Mouse (Mus musculus) left cerebral cortex, postnatal 4 days (tissue): ENCODE results near the gene Fam20a. TPM values are rescaled to one million over a fixed set of nuclear protein-coding genes. Genes with fewer than 3 reads are reported as not detected.

Source experiments
- DNase-seq: peaks from one replicate; pipeline ENCODE4 v3.0.0-alpha.2; 2022
- intact Hi-C: fragments of 180-260 bp; cut with DNase I; formaldehyde crosslinking; loops from one replicate; pipeline ENCODE4 v1.15.1; 2025
- total RNA-seq, 2 experiments: library from RNA; stranded (reverse); gene quantifications; 2 replicates each; pipeline ENCODE4 v1.2.3; 2021

Fam20a gene
- 1 to 10 TPM; 6.4 to 6.7 TPM for total RNA-seq

DNA sequence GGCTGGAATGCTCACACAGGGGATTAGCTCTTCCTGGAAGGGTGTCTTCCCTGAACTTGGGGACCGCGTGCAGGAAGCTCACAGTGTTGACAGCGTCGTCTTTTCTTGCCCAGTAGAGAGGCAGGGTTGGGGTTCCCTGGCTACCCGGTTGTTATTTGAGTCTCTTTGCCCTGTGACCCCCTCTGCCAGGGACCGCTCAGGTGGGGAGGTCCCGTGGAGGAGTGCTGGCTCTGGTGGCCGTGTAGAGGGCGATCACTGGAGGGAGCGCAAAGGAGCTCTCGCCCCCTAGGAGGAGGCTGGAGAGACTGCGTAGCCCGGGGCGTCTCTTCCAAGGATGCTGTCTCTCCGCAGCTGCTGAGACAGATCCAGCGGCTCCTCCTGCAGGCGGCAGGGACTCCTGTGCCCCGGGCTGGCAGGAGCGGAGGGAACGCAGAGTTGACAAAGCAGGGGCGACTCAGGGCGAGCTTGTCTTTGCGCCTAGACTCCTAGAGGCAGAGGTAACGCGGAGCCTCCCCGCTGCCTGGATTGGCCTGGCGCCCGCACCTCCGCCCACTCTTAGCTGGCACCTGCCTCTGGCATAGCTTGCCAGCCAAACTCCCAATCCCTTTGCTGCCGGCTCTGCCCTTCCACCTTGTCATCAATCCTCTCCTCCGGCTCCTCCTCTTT is at the start of gene Fam20a:
Gene Fam20a, minus strand, starts transcription at position 499 of the 666 bp plus-strand sequence.
- intact Hi-C loops: no loop called here
- DNase-seq: peak; percentile 74

GRCm38 (mm10) chr11:109771381-109771780 is 49.3 kb upstream of the Fam20a start:
- DNase-seq: no peak
- intact Hi-C loops: no loop called here

- intact Hi-C loops: no loop called here
- no peak for DNase-seq
These were observed 48.1 kb upstream of the Fam20a start for GRCm38 (mm10) chr11:109770185-109770584.

DNA sequence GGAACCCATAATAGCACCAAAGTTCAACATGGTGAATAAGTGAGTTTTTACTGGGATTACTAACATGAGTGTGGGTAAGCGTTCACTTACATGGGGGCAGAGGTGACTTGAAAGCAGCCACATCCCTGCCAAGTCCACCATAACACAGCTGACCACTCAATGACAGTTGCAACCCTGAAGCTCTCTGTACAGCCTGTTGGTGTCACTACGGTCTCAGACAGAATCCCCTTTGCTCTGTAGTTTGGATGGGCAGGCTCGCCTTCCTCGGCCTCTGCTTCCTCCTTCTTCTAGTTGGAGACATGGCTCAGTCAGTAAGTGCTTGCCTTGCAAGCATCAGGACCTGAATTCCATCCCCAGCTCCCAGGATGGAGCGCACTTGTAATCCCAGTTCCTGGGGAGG is 47.0 kb upstream of the Fam20a start:
- no peak for DNase-seq
- intact Hi-C loops: no loop called here

DNA sequence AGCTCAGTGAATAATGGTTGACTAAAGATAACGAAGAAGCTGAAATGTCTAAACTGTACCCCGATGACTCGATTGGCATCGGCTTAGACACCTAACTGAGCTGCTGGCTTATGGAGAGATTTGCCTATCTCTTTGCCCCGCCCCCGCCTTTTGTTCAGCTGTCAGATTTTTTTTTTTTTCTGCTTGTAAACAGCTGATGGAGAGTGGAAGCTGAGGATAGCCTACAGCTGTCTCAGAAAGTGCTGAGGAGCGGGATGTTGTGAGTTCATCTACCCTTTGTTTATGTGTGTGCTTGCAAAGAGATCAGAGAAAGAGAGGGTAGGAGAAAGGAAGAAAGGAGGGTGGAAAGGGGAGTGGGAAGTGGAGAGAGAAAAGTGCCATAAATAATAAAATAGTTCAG is 38.0 kb upstream of the Fam20a start:
- intact Hi-C loops: no loop called here
- no peak for DNase-seq

GRCm38 (mm10) chr11:109758616-109759215 is 36.6 kb upstream of the Fam20a start:
- no peak for DNase-seq
- intact Hi-C loops: no loop called here

- peak; percentile 33 for DNase-seq
- intact Hi-C loops: no loop called here
These were observed 32.1 kb upstream of the Fam20a start for GRCm38 (mm10) chr11:109754105-109754602.

DNA sequence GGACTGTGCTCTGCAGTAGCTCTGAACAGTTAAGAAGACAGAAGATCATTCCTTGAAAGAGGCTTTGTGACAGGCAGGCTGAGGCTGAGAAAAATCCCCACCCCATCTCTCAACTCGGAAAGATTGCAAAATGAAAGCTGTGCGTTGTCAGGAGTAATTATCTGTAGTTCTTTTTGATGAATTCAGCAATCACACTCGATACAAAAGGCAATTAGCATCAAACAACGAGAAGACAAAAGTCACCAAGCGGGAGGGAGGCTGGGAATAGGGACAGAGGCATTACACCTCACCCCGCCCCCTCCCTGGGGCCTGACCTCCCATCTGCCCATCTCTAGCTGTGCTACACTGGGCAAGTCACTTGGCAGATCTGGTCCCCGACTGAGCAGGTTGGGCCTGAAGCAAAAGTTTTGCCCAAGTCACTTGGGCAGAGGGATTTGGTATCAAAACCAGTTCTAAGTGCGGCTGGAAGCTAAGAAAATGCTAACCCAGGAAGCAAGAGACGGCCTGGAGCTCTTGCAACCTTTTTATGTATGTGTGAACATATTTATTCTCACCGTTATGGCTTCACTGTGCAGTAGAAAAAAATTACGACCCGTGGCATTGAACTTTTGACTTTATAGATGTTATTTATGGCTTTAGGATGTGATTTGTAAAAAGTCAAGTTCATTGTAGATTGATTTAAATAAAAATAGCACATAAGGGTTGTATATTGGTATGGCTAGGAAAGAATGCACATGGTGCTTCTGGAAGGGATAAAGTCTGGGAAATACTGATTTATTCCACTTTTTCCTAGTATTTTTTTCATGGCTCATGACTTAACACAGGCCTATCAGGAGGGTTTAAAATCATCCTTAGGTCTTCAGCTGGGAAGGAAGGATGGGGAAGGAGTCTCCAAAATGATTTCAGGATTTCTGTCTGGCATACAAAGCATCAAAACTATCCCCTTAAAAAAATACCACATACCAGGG is 29.8 kb upstream of the Fam20a start:
- intact Hi-C loops: no loop called here
- no peak for DNase-seq

DNA sequence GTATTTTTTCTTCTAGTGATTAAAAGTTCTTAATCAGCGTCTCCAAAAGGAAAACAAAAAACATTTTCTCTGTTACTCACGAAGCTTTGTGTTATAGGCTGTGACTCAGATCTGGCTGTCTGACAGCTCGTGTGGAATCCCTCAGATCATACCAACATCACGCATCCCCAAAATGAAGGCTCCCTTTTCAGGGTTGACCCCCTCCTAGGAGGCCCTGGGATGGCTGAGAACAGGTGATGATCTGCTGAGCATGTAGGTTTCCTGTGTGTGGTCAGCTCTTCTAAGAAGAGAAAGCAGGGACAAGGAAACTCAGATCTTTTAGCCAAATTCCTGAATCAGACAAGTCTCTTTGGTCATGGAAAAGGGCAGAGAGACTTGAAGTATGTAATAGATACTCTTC is 23.1 kb upstream of the Fam20a start:
- DNase-seq: no peak
- intact Hi-C loops: no loop called here

GRCm38 (mm10) chr11:109737967-109738366 is 15.9 kb upstream of the Fam20a start:
- no peak for DNase-seq
- intact Hi-C loops: no loop called here

- no peak for DNase-seq
- intact Hi-C loops: no loop called here
These were observed 14.3 kb upstream of the Fam20a start for GRCm38 (mm10) chr11:109736406-109736805.

DNA sequence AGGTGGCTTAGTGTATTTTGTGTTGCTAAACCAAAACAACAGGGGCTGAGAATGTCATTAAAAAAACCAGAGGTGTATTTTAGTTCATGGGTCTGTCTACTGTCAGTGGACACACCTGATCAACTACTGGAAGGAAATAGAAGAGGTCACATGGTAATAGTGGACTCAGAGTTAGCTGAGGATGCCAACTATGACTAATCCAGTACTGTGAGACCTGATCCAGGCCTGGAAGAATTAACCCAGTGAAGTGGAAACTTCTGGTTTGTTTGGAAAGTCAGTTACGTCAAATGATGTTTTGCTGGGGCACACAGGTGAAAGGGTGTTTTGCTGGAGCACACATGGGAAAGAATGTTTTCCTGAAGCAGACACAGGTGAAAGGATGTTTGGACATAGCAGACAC is 12.3 kb upstream of the Fam20a start:
- intact Hi-C loops: no loop called here
- no peak for DNase-seq

DNA sequence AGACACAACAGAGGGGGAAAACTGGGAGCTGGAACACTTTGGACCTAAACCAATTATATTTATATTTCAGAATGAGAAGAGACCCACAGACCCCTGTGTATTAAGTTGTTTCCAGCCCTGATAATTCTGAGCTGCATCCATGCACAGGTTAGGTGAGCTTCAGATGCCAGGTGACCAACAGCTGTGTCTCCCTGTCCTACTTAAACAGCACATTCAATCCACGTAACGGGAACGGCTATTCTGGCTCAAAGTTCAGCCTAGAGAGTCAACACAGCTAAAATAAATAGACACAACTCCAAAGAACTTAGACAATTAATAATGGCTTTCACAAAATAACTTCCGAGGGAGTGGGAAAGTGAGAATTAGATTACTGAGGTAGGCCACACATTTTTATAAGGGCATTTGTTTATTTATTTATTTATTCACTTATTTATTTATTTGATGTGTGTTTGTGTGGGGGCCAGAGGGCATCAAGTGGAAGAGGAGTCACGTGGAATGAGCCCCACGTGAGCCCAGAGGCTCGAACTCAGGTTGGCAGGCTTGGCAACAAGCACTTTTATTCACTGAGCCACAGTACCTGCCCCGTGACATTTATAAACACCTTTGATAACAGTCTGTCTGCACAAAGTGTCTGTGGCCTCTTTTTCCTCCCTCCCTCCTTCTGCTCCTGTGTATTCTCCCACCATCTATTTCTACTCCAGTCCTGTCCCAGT is 10.8 kb upstream of the Fam20a start:
- no peak for DNase-seq
- intact Hi-C loops: no loop called here

DNA sequence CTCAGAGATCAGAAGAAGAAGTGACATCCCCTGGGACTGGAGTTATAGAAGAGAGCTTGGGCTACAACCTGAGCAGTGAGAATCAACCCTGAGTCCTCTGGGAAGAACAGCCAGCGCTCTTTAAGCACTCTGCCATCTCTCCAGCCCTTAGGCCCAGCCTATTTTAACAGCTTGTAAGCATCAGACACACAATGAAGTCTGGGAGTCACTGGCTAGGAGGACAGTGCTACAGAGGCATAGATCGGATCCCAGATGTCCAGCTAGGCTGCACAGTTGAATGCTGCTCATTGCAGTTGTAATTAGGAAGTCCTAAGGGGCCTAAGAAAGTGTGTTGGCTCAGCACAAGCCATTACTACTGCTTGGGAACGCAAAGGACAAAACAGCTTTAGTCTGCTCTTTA is 6.3 kb upstream of the Fam20a start:
- intact Hi-C loops: no loop called here

GRCm38 (mm10) chr11:109722711-109723110 is 632 bp upstream of the Fam20a start:
- intact Hi-C loops: no loop called here
- no peak for DNase-seq

More for the DNA sequence above, 6.3 kb upstream of the Fam20a start:
- DNase-seq: no peak

- intact Hi-C loops: no loop called here
- no peak for DNase-seq
These were observed 729 bp downstream of the Fam20a start for GRCm38 (mm10) chr11:109721320-109721780.

DNA sequence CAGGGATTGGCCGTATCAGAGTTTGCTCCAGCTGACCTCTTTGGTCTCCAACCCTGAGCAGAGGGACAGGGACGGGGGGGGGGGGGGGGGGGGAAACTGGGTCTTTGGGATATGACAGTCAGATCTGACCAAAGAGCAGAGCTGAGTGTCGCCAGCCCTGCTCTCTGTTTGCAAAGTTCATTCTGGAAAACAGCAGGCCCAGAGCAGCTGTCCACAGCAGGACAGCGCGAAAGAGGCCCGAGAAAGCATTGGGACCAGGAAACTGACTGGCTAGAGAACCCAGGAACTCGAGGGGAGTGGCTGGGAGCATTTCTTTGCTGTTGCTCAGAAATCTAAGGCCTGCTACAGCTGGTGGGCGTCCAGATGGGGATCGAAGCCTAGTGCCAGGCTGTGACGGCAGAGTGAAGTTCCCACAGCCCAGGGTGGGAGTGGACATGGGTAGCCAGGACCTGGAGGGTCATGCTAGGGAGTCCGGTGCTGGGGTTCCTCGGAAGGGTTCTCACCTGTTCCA is 1.2 kb downstream of the Fam20a start:
- intact Hi-C loops: no loop called here
- DNase-seq: peak; percentile 39

DNA sequence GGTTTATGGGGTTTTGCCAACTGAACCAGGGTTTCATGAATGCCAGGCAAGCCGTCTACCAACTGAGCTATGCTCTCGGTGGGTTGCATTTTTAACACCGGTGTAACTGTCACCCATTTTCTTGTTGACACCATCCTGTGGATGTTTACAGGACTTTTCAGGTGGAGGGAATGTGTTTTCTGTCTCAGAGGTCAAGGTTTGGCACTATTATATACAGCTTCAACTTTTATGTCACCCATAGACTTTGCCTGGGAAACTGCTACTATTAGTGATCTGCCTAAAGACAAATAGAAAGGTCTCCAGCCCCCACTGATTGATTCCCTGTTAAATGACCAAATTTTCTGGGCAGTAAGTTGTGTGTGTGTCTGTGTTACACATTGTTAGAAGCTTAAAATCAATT is 2.7 kb downstream of the Fam20a start:
- no peak for DNase-seq
- intact Hi-C loops: no loop called here

DNA sequence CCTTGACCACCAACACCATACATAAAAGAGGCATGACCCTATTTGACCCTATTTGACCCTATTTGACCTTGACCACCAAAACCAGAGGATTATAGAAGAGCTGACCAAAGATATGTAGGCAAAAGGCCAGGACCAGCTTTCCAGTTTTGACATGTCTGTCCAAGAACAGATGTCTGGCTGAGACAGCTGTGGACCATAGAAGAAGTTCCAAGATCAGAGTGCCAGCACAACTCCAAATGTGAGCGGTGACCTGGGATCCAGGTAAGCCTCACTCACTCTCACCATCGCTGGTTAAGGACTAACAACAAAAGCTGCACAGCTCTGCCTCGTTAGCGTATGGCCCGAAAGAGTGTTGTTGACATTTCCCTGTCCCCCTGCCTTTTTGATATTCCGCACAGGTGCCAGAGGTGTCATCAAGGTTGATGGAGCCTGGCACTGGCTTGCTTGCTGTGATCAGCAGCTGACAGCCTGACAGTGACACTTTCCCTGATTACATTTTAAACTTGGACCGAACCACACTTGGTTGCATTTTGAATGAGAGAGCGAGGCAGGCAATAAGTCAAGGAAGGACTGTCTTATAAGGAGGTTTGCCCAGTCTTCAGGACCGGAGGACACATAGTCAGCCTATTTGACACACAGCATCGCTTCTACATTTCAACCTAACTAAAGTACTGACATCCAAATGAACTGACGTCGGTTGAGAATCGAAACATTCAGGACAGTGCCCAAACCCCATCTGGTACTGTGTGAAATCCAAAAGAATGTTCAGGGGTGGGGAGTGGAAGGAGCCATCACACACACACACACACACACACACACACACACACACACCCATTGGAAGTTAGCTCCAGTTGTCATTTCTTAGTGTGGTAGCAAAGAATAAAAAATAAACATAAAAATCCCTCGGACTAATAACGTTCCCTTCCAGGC is 3.8 kb downstream of the Fam20a start:
- no peak for DNase-seq
- intact Hi-C loops: no loop called here
